Mouse (Mus musculus): ENCODE results near the gene Qrfp. TPM values are rescaled to one million over a fixed set of nuclear protein-coding genes. Genes with fewer than 3 reads are reported as not detected.

Gene Qrfp
- polyA plus RNA-seq, 1 experiment from 2014 or later, result 0.18 TPM

DNA sequence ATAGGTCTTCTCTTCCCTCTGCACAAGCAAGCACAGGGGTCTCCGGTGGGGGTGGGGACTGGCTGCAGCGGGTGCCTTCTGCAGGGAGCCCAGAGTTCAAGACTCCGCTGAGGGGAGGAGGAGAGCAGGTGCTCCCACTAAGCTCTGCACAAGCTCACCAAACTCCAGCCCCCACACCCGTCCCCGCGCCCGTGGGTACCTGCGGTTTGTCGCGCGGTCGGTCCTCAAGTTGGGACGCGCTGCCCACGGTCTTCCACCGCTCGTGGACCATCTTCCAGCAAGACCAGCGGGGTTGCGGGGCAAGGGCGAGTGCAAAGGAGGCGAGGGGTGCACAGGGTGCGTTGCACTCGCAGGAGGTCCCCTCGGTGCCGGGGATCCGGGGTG lies 35.1 kb upstream of the Qrfp start:
- Histone ChIP-seq H3K4me1 (ENCODE audit: control insufficient read depth, insufficient read depth, low read length) (peaks cover 14% of the 10 kb centered on the region; the same call in 1 of the 2 replicates), H3K9me3 (replicated peaks; ENCODE audit: control insufficient read depth, low read length, poor library complexity, severe bottlenecking) (no peaks in the 10 kb centered on the region), H3K4me2 (ENCODE audit: low read length) (peak overlapping the region; percentile 96), H3K9ac (ENCODE audit: low read depth, low read length) (peak overlapping the region; percentile 76), H3K4me3 (ENCODE audit: low read depth, low read length) (peak overlapping the region; percentile 61), H3K27ac (ENCODE audit: low read length) (no peak overlapping the region), H3K36me3 (ENCODE audit: control insufficient read depth, insufficient read depth, low read length) (no peaks in the 10 kb centered on the region), H3K27me3 (ENCODE audit: control insufficient read depth, insufficient read depth, low read depth, low read length) (peaks cover 15% of the 10 kb centered on the region)
- 2% methylated on average over 22 of the region's 26 CpGs for WGBS
- no peak for ATAC-seq

DNA sequence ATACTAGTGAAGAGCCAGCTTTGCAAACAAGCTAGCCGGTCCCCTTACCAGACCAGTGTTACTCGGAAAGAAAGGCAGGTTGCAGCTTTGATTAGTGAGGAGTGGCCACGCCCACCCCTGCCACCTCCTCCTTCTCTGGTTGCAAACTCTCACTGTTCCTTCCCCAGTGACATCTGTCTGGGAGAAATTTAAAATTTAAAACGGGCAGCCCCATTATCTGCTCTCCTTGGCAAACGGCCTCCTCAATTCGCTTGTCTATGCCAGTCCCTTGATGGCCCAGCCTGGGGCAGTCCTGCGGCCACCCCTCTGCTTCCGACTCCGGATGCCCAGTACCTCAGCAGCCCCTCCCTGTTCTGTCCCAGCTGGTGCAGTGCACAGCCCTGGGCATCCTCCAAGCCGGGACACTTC lies 34.4 kb upstream of the Qrfp start:
- H3K9ac ChIP-seq (ENCODE audit: low read depth, low read length), result no peak overlapping the region; the same call in 1 of the 2 replicates
- H3K4me3 ChIP-seq (ENCODE audit: low read depth, low read length), result peak overlapping the region; percentile 61
- H3K27ac ChIP-seq (ENCODE audit: low read length), result no peak overlapping the region
- H3K4me2 ChIP-seq (ENCODE audit: low read length), result peak overlapping the region; percentile 96
- H3K27me3 ChIP-seq (ENCODE audit: control insufficient read depth, insufficient read depth, low read depth, low read length), result peaks cover 15% of the 10 kb centered on the region
- H3K36me3 ChIP-seq (ENCODE audit: control insufficient read depth, insufficient read depth, low read length), result no peaks in the 10 kb centered on the region
- no peaks in the 10 kb centered on the region for H3K9me3 ChIP-seq (replicated peaks; ENCODE audit: control insufficient read depth, low read length, poor library complexity, severe bottlenecking)
- H3K4me1 ChIP-seq (ENCODE audit: control insufficient read depth, insufficient read depth, low read length), result peaks cover 14% of the 10 kb centered on the region; the same call in 1 of the 2 replicates
- ATAC-seq, result peak; percentile 66
- WGBS, result 1% methylated on average over 10 of the region's 10 CpGs

DNA sequence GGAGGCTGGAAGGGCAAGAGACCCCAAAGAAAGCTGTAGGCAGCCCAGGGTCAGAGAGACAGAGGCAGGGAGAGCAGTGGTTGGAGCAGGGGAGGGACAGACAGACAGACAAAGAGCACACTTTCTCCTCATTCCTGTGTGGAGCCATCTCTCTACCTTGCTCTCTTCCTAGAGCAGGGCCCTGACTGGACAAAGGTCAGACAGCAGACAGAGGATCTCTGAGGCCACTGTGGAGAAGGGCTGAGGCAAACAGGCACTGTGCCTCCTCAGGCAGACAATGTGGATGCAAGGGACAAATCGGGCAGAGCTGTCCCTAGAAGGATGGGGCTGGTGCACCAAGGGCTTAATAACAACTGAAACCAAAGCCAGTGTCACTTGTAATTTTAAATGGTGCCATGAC lies 28.5 kb upstream of the Qrfp start:
- Histone ChIP-seq H3K4me2 (ENCODE audit: low read length) (no peak overlapping the region), H3K27ac (ENCODE audit: low read length) (no peak overlapping the region), H3K9me3 (replicated peaks; ENCODE audit: control insufficient read depth, low read length, poor library complexity, severe bottlenecking) (no peaks in the 10 kb centered on the region), H3K4me3 (ENCODE audit: low read depth, low read length) (no peak overlapping the region), H3K4me1 (ENCODE audit: control insufficient read depth, insufficient read depth, low read length) (no peaks in the 10 kb centered on the region; the same call in 1 of the 2 replicates), H3K36me3 (ENCODE audit: control insufficient read depth, insufficient read depth, low read length) (no peaks in the 10 kb centered on the region), H3K27me3 (ENCODE audit: control insufficient read depth, insufficient read depth, low read depth, low read length) (peaks cover 3% of the 10 kb centered on the region), H3K9ac (ENCODE audit: low read depth, low read length) (no peak overlapping the region)
- ATAC-seq, result no peak
- WGBS, result 35% methylated on average over 1 of the region's 1 CpGs

DNA sequence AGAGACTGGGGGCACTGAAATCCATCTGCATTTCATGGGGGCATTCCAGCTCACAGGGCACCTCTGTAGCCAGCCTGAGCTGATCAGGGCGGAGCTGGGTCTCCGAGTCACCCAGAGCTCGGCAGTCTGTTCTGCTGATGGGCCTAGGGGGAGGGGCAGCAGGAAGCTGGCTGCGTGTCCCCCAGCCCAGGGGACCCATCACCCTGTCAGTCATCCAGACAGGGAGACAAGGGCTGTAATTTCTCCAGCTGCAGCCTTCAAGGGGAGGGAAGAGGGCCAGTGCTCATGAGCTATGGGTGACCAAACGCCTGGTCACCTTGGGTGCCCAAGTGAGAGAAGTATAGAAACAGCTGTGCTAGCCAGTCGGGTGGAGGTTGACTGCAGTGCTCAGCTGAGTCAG lies 26.6 kb upstream of the Qrfp start:
- Histone ChIP-seq H3K9ac (ENCODE audit: low read depth, low read length) (no peak overlapping the region), H3K27ac (ENCODE audit: low read length) (no peak overlapping the region), H3K36me3 (ENCODE audit: control insufficient read depth, insufficient read depth, low read length) (no peaks in the 10 kb centered on the region), H3K4me3 (ENCODE audit: low read depth, low read length) (no peak overlapping the region), H3K9me3 (replicated peaks; ENCODE audit: control insufficient read depth, low read length, poor library complexity, severe bottlenecking) (no peaks in the 10 kb centered on the region), H3K4me2 (ENCODE audit: low read length) (no peak overlapping the region), H3K4me1 (ENCODE audit: control insufficient read depth, insufficient read depth, low read length) (no peaks in the 10 kb centered on the region; the same call in 1 of the 2 replicates), H3K27me3 (ENCODE audit: control insufficient read depth, insufficient read depth, low read depth, low read length) (no peaks in the 10 kb centered on the region; the same call in 1 of the 2 replicates)
- 43% methylated on average over 6 of the region's 6 CpGs for WGBS
- no peak for ATAC-seq

DNA sequence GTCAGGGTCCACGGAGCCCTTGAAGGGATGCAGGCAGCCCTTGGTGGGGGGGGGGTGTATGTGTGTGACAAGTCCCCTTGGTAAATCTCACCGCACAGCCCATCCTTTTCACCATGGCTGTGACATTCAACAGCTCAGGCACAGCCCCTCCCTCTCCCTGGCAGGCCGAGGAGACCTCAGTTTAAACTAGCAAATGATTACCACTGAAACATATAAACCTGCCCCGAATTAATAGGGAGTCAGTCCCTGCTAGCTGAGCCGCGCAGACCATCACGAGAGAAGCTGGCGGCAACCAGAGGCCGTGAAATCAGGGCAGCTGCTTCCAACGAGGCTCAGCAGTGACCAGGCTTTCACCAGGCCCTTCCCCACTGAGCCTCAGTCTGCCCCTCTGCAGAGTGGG lies 25.7 kb upstream of the Qrfp start:
- no peak for ATAC-seq
- no peak overlapping the region for H3K4me2 ChIP-seq (ENCODE audit: low read length)
- H3K36me3 ChIP-seq (ENCODE audit: control insufficient read depth, insufficient read depth, low read length), result no peaks in the 10 kb centered on the region
- H3K9ac ChIP-seq (ENCODE audit: low read depth, low read length), result no peak overlapping the region
- H3K9me3 ChIP-seq (replicated peaks; ENCODE audit: control insufficient read depth, low read length, poor library complexity, severe bottlenecking), result no peaks in the 10 kb centered on the region
- WGBS, result 58% methylated on average over 10 of the region's 10 CpGs
- no peaks in the 10 kb centered on the region; the same call in 1 of the 2 replicates for H3K27me3 ChIP-seq (ENCODE audit: control insufficient read depth, insufficient read depth, low read depth, low read length)
- no peaks in the 10 kb centered on the region; the same call in 1 of the 2 replicates for H3K4me1 ChIP-seq (ENCODE audit: control insufficient read depth, insufficient read depth, low read length)
- no peak overlapping the region for H3K27ac ChIP-seq (ENCODE audit: low read length)
- no peak overlapping the region for H3K4me3 ChIP-seq (ENCODE audit: low read depth, low read length)

DNA sequence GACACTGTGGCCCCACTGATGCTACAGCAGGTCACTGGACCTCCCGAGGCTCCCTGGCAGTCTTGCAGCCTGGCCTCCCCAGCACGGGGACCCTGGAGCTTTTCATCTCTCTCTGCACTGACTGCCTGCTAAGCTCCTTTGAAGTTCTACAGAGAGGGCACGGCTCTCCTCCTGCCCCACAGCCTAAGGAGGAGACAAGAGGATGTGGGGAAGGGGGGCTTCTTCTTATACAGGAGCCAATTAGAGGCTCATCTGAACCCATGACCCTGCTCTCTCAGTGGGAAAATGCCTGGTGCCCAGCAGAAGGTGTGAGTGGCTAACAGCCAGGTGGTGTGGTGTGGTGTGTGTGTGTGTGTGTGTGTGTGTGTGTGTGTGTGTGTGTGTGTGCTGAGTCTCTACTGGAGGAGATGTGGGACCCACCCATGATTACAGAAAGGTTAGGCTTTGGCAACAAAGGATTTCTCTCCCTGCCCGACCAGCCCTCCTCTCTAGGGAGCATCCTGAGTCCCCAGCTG lies 18.0 kb upstream of the Qrfp start:
- Histone ChIP-seq H3K4me1 (ENCODE audit: control insufficient read depth, insufficient read depth, low read length) (peaks cover 18% of the 10 kb centered on the region), H3K4me2 (ENCODE audit: low read length) (no peak overlapping the region), H3K9me3 (replicated peaks; ENCODE audit: control insufficient read depth, low read length, poor library complexity, severe bottlenecking) (no peaks in the 10 kb centered on the region), H3K9ac (ENCODE audit: low read depth, low read length) (no peak overlapping the region), H3K4me3 (ENCODE audit: low read depth, low read length) (no peak overlapping the region), H3K27me3 (ENCODE audit: control insufficient read depth, insufficient read depth, low read depth, low read length) (no peaks in the 10 kb centered on the region), H3K27ac (ENCODE audit: low read length) (peak overlapping the region; percentile 60; the same call in 1 of the 2 replicates), H3K36me3 (ENCODE audit: control insufficient read depth, insufficient read depth, low read length) (no peaks in the 10 kb centered on the region)
- 0 out of 2 replicates have a peak, but pooled peaks have one; percentile 30 for ATAC-seq
- WGBS, result 13% methylated on average over 4 of the region's 4 CpGs

DNA sequence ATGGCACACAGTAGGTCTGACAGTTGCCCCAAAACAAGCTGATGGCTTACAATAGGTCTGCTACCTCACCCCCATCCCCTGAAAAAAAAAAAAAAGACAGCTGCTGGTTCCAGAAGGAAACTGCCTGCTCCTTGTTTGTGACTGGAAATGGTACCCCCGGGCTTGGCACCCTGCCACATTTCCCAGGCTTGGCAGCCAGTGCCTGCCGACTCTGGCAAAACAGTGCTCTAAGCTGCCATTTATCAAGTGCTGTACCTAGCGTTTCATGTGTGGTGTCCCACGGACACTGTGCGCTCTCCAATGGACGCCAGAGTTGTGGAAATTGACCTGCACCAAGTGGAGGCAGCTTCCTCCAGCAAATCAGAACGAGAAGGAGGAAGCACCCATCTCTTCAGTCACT lies 17.5 kb upstream of the Qrfp start:
- peaks cover 23% of the 10 kb centered on the region for H3K4me1 ChIP-seq (ENCODE audit: control insufficient read depth, insufficient read depth, low read length)
- WGBS, result 29% methylated on average over 7 of the region's 7 CpGs
- H3K9me3 ChIP-seq (replicated peaks; ENCODE audit: control insufficient read depth, low read length, poor library complexity, severe bottlenecking), result no peaks in the 10 kb centered on the region
- no peak overlapping the region for H3K4me3 ChIP-seq (ENCODE audit: low read depth, low read length)
- ATAC-seq, result 0 out of 2 replicates have a peak, but pooled peaks have one; percentile 33
- H3K27me3 ChIP-seq (ENCODE audit: control insufficient read depth, insufficient read depth, low read depth, low read length), result no peaks in the 10 kb centered on the region
- no peaks in the 10 kb centered on the region for H3K36me3 ChIP-seq (ENCODE audit: control insufficient read depth, insufficient read depth, low read length)
- H3K9ac ChIP-seq (ENCODE audit: low read depth, low read length), result no peak overlapping the region
- H3K4me2 ChIP-seq (ENCODE audit: low read length), result no peak overlapping the region
- peak overlapping the region; percentile 60; the same call in 1 of the 2 replicates for H3K27ac ChIP-seq (ENCODE audit: low read length)

DNA sequence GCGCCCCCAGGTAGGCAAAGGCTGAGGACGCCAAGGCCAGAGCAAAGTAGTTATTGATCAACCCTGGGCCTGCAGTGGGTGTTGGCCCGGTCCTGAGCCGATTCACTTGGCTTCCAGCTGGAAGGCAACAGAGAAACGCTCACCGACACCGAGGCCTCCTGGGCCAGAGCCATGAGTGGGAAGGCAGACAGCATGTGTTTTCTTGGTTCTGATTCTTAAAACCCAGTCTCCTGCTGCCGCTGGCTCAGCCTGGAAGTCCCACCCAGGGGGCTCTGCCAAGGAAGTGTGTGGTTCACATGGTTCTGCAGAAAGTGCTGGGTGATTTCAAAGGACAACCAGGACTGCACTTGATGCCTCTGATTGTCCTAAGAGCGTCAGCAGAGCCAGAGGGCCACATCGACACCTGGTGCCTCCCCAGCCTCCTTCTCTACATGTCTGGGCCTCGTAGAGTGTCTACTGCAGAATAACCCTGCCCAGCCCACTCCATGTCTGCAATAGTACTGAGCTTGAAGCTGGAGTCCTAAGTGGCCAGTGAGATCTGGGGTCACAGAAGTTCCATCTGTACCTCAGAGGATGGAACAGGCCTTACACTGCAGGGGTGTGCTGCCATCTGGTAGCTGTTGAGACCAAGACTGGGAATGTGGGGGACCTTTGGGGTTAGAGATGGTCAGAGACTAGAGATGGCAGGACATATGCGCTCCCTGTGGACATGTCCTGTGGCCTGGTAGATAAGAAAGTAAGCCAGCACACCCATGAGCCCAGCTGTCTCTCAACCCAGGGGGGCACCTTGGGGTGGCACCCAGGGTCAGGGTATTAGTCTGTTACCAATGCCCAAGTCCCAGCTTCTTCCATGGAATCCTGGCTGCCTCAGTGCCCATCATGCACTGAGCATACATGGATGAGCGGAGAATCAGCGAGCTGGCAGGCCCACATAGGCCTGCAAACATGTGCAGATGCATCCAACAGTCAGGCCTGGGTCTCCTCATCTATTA lies 16.0 kb upstream of the Qrfp start:
- H3K27me3 ChIP-seq (ENCODE audit: control insufficient read depth, insufficient read depth, low read depth, low read length), result no peaks in the 10 kb centered on the region
- H3K9me3 ChIP-seq (replicated peaks; ENCODE audit: control insufficient read depth, low read length, poor library complexity, severe bottlenecking), result no peaks in the 10 kb centered on the region
- no peaks in the 10 kb centered on the region for H3K36me3 ChIP-seq (ENCODE audit: control insufficient read depth, insufficient read depth, low read length)
- no peak overlapping the region for H3K27ac ChIP-seq (ENCODE audit: low read length)
- no peak overlapping the region for H3K9ac ChIP-seq (ENCODE audit: low read depth, low read length)
- H3K4me3 ChIP-seq (ENCODE audit: low read depth, low read length), result no peak overlapping the region
- H3K4me2 ChIP-seq (ENCODE audit: low read length), result no peak overlapping the region
- no peak for ATAC-seq
- peaks cover 30% of the 10 kb centered on the region for H3K4me1 ChIP-seq (ENCODE audit: control insufficient read depth, insufficient read depth, low read length)
- WGBS, result 83% methylated on average over 14 of the region's 14 CpGs

DNA sequence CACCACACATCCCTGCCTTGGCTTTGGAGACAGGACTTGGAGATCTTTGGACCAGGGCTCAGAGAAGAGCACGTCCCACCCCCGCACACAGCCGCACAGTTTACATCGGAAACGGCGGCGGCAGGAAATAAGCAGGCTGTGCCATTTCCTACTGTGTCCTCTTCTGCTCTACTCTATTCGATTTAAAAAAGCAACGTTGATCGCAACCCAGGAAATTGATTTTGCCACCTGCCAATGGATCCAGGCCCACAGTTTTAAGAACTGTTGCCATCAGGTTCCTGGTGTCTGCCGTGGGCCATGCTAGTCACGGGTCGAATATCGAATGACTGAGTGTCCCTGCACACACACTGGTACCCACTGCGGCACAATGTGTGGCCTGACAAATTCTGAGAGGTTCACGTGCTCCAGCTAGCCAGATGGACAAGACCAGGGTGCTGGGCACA lies 15.1 kb upstream of the Qrfp start:
- Histone ChIP-seq H3K36me3 (ENCODE audit: control insufficient read depth, insufficient read depth, low read length) (no peaks in the 10 kb centered on the region), H3K27ac (ENCODE audit: low read length) (no peak overlapping the region), H3K9ac (ENCODE audit: low read depth, low read length) (no peak overlapping the region), H3K4me2 (ENCODE audit: low read length) (no peak overlapping the region), H3K4me3 (ENCODE audit: low read depth, low read length) (no peak overlapping the region), H3K27me3 (ENCODE audit: control insufficient read depth, insufficient read depth, low read depth, low read length) (no peaks in the 10 kb centered on the region), H3K4me1 (ENCODE audit: control insufficient read depth, insufficient read depth, low read length) (peaks cover 30% of the 10 kb centered on the region), H3K9me3 (replicated peaks; ENCODE audit: control insufficient read depth, low read length, poor library complexity, severe bottlenecking) (no peaks in the 10 kb centered on the region)
- ATAC-seq, result no peak
- WGBS, result 80% methylated on average over 16 of the region's 16 CpGs

All from midbrain, embryonic 16.5 days (tissue).